Mouse (Mus musculus): ENCODE results near the gene Vmp1. TPM values are rescaled to one million over a fixed set of nuclear protein-coding genes. Genes with fewer than 3 reads are reported as not detected.

Gene Vmp1
- total RNA-seq, 1 experiment from 2014 or later = 140 TPM

GRCm38 (mm10) chr11:86580319-86581113 lies 103.1 kb downstream of the Vmp1 start:
- ATAC-seq (replicated peaks; ENCODE audit: insufficient number of reproducible peaks, low FRiP score, low TSS enrichment, poor library complexity, severe bottlenecking) = 0 out of 2 replicates have a peak, but pooled peaks have one; percentile 3

- ATAC-seq (replicated peaks; ENCODE audit: insufficient number of reproducible peaks, low FRiP score, low TSS enrichment, poor library complexity, severe bottlenecking) = no peak
Measured at GRCm38 (mm10) chr11:86579731-86580318, 103.8 kb downstream of the Vmp1 start.

GRCm38 (mm10) chr11:86578809-86579730 lies 104.6 kb downstream of the Vmp1 start:
- peak; percentile 75 for ATAC-seq (replicated peaks; ENCODE audit: insufficient number of reproducible peaks, low FRiP score, low TSS enrichment, poor library complexity, severe bottlenecking)

GRCm38 (mm10) chr11:86578106-86578808 lies 105.4 kb downstream of the Vmp1 start:
- no peak for ATAC-seq (replicated peaks; ENCODE audit: insufficient number of reproducible peaks, low FRiP score, low TSS enrichment, poor library complexity, severe bottlenecking)

GRCm38 (mm10) chr11:86577231-86577630 lies 106.4 kb downstream of the Vmp1 start:
- ATAC-seq (replicated peaks; ENCODE audit: insufficient number of reproducible peaks, low FRiP score, low TSS enrichment, poor library complexity, severe bottlenecking) = peak; percentile 58

GRCm38 (mm10) chr11:86575632-86576378 lies 107.8 kb downstream of the Vmp1 start:
- ATAC-seq (replicated peaks; ENCODE audit: insufficient number of reproducible peaks, low FRiP score, low TSS enrichment, poor library complexity, severe bottlenecking) = no peak

GRCm38 (mm10) chr11:86574408-86574807 lies 109.2 kb downstream of the Vmp1 start:
- no peak for ATAC-seq (replicated peaks; ENCODE audit: insufficient number of reproducible peaks, low FRiP score, low TSS enrichment, poor library complexity, severe bottlenecking)

GRCm38 (mm10) chr11:86573646-86574231 lies 109.9 kb downstream of the Vmp1 start:
- no peak for ATAC-seq (replicated peaks; ENCODE audit: insufficient number of reproducible peaks, low FRiP score, low TSS enrichment, poor library complexity, severe bottlenecking)

- ATAC-seq (replicated peaks; ENCODE audit: insufficient number of reproducible peaks, low FRiP score, low TSS enrichment, poor library complexity, severe bottlenecking) = no peak
Measured at GRCm38 (mm10) chr11:86572623-86573022, 111.0 kb downstream of the Vmp1 start.

GRCm38 (mm10) chr11:86571871-86572270 lies 111.8 kb downstream of the Vmp1 start:
- ATAC-seq (replicated peaks; ENCODE audit: insufficient number of reproducible peaks, low FRiP score, low TSS enrichment, poor library complexity, severe bottlenecking) = no peak

- ATAC-seq (replicated peaks; ENCODE audit: insufficient number of reproducible peaks, low FRiP score, low TSS enrichment, poor library complexity, severe bottlenecking) = no peak
Measured at GRCm38 (mm10) chr11:86571047-86571855, 112.4 kb downstream of the Vmp1 start.

GRCm38 (mm10) chr11:86570261-86570746 lies 113.3 kb downstream of the Vmp1 start:
- no peak for ATAC-seq (replicated peaks; ENCODE audit: insufficient number of reproducible peaks, low FRiP score, low TSS enrichment, poor library complexity, severe bottlenecking)

GRCm38 (mm10) chr11:86568425-86568824 lies 115.2 kb downstream of the Vmp1 start:
- ATAC-seq (replicated peaks; ENCODE audit: insufficient number of reproducible peaks, low FRiP score, low TSS enrichment, poor library complexity, severe bottlenecking) = peak; percentile 81

GRCm38 (mm10) chr11:86558258-86558657 lies 125.4 kb downstream of the Vmp1 start:
- ATAC-seq (replicated peaks; ENCODE audit: insufficient number of reproducible peaks, low FRiP score, low TSS enrichment, poor library complexity, severe bottlenecking) = no peak

- ATAC-seq (replicated peaks; ENCODE audit: insufficient number of reproducible peaks, low FRiP score, low TSS enrichment, poor library complexity, severe bottlenecking) = no peak
Measured at GRCm38 (mm10) chr11:86553525-86553924, 130.1 kb downstream of the Vmp1 start.

- ATAC-seq (replicated peaks; ENCODE audit: insufficient number of reproducible peaks, low FRiP score, low TSS enrichment, poor library complexity, severe bottlenecking) = no peak
Measured at GRCm38 (mm10) chr11:86547412-86547811, 136.2 kb downstream of the Vmp1 start.

GRCm38 (mm10) chr11:86545556-86545955 lies 138.1 kb downstream of the Vmp1 start:
- ATAC-seq (replicated peaks; ENCODE audit: insufficient number of reproducible peaks, low FRiP score, low TSS enrichment, poor library complexity, severe bottlenecking) = no peak
